Mouse (Mus musculus) thymus, adult 2 months (tissue): ENCODE results near the gene Adi1. TPM values are rescaled to one million over a fixed set of nuclear protein-coding genes. Genes with fewer than 3 reads are reported as not detected.

Experiments used
- DNase-seq: peaks from one replicate; pipeline ENCODE4 v3.0.0; 2021
- H3K27ac ChIP-seq: fragments of 200-500 bp; 2 replicates; pipeline ENCODE4 v1.5.1; 2012; ENCODE audit warnings: low read length, control low read depth; ENCODE audit not compliant: control insufficient read depth, insufficient read depth
- H3K27me3 ChIP-seq: fragments of 200-500 bp; 2 replicates; pipeline ENCODE4 v1.6.1; 2012; ENCODE audit warnings: mild to moderate bottlenecking, low read length, moderate library complexity, mixed read lengths; ENCODE audit not compliant: control insufficient read depth, insufficient read depth
- H3K36me3 ChIP-seq: fragments of 200-500 bp; 2 replicates; pipeline ENCODE4 v1.6.1; 2012; ENCODE audit warnings: mild to moderate bottlenecking, low read length, moderate library complexity; ENCODE audit not compliant: control insufficient read depth, insufficient read depth
- H3K4me1 ChIP-seq: fragments of 200-500 bp; replicated peaks from 2 replicates; pipeline ENCODE4 v1.6.1; 2012; ENCODE audit warnings: low read length; ENCODE audit not compliant: control insufficient read depth, insufficient read depth
- H3K4me3 ChIP-seq: fragments of 200-500 bp; 2 replicates; pipeline ENCODE4 v1.5.1; 2012; ENCODE audit warnings: mild to moderate bottlenecking, low read length, control low read depth, moderate library complexity; ENCODE audit not compliant: control insufficient read depth, insufficient read depth
- CTCF ChIP-seq: fragments of 200-500 bp; IDR thresholded peaks from 2 replicates; pipeline ENCODE4 v1.5.1; 2012; ENCODE audit warnings: mild to moderate bottlenecking, control low read depth, low read length, moderate library complexity, borderline replicate concordance; ENCODE audit not compliant: control insufficient read depth, poor library complexity, insufficient read depth; ENCODE audit errors: extremely low read depth
- POLR2A ChIP-seq: fragments of 200-500 bp; IDR thresholded peaks from 2 replicates; pipeline ENCODE4 v1.6.1; 2012; ENCODE audit warnings: mild to moderate bottlenecking, low read length, control low read depth, moderate library complexity; ENCODE audit not compliant: control insufficient read depth, poor library complexity, insufficient read depth; ENCODE audit errors: extremely low read depth
- WGBS: fragments of 180-500 bp; shearing (Covaris S2); methylation state at CpG from one replicate; pipeline ENCODE4 v1.1.7; 2018; 5-methylcytosine and 5-hydroxymethylcytosine counted together
- polyA plus RNA-seq: library from polyadenylated mRNA; depleted of rRNA; stranded (reverse); fragments of >200 nt; gene quantifications from 2 replicates; pipeline ENCODE4 v1.2.3, GENCODE M21; 2012

The Adi1 gene
- polyA plus RNA-seq, 1 experiment, result 15.8 TPM

GRCm38 (mm10) chr12:28693738-28694137, 18.7 kb downstream of the Adi1 start:
- H3K27ac ChIP-seq, result no peak overlapping the region
- no peaks in the 10 kb centered on the region for H3K27me3 ChIP-seq
- H3K36me3 ChIP-seq, result peaks cover 24% of the 10 kb centered on the region
- WGBS, result 90% methylated on average over 3 of the region's 3 CpGs
- H3K4me3 ChIP-seq, result no peak overlapping the region
- no peak for DNase-seq
- TF ChIP-seq CTCF (no peak), POLR2A (no peak)
- no peaks in the 10 kb centered on the region for H3K4me1 ChIP-seq

DNA sequence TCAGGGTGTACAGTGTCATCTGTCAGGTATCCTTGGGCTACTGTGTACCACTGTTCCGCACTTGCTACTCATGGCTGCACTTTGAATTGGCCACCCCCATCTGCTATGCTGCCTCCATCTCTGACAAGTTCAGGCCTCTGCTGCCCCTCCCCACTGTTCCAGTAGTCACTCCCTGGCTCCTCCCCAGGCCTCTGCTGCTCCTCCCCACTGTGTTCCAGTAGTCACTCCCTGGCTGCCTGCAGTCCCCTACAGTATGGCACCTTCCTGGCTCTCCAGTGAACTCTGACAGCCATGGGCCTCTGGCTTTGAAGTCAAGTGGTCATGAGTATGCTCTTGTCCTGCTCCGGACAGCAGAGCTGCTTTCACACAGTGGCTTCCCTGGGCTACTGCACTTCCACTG, 19.2 kb downstream of the Adi1 start:
- H3K4me3 ChIP-seq, result no peak overlapping the region
- WGBS, result 93% methylated on average over 2 of the region's 2 CpGs
- no peak overlapping the region for H3K27ac ChIP-seq
- no peaks in the 10 kb centered on the region for H3K4me1 ChIP-seq
- no peaks in the 10 kb centered on the region for H3K27me3 ChIP-seq
- TF ChIP-seq POLR2A, result no peak
- TF ChIP-seq CTCF, result no peak
- peaks cover 21% of the 10 kb centered on the region for H3K36me3 ChIP-seq
- DNase-seq, result no peak

- 97% methylated on average over 7 of the region's 7 CpGs for WGBS
- Histone ChIP-seq H3K4me3 (no peak overlapping the region), H3K36me3 (peaks cover 16% of the 10 kb centered on the region), H3K4me1 (no peaks in the 10 kb centered on the region), H3K27ac (no peak overlapping the region), H3K27me3 (no peaks in the 10 kb centered on the region)
- TF ChIP-seq CTCF, result no peak
- no peak for TF ChIP-seq POLR2A
- no peak for DNase-seq
Measured at GRCm38 (mm10) chr12:28694776-28695175, 19.7 kb downstream of the Adi1 start.

DNA sequence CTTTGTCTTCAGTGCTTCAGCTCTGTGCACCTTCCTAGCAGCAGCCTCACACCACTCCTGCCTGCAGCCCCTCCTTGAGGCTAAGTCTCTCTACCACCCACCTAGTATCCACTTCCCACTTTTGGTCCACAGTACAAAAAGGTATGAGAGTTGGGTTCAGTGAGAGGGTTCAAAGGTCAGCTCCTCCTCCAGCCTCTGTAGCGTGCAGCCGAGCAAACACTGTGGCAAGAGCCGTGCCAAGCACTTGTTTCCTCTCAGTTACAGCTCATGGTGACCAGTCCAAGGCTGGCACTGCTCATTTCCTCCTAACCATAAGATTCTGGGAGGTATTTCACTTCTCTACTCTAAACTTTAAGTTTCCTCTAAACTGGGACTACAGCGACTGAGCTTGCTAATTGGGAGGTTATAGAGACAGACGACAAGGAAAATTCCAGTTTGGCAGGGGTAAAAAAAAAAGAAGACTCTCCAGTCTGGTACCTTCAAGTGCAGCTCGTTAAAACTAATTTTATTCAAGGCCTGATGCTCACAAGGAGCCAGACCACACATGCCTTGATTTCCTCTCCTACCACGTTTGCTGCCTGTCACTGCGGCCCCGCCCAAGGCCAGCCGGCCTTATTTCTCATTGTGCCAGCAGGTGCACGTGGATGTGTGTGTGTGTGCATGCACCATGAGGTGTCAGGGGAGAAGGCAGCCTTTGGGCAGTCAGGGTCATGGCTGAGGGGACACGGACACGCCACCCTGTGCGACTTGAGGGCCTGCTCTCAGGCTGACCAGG, 23.0 kb downstream of the Adi1 start:
- DNase-seq, result no peak
- no peaks in the 10 kb centered on the region for H3K36me3 ChIP-seq
- H3K4me1 ChIP-seq, result no peaks in the 10 kb centered on the region
- WGBS, result 94% methylated on average over 14 of the region's 14 CpGs
- TF ChIP-seq POLR2A (no peak), CTCF (no peak)
- no peak overlapping the region for H3K27ac ChIP-seq
- H3K4me3 ChIP-seq, result no peak overlapping the region
- H3K27me3 ChIP-seq, result no peaks in the 10 kb centered on the region

GRCm38 (mm10) chr12:28699086-28699485, 24.1 kb downstream of the Adi1 start:
- Histone ChIP-seq H3K4me3 (no peak overlapping the region), H3K27me3 (no peaks in the 10 kb centered on the region), H3K27ac (no peak overlapping the region), H3K4me1 (no peaks in the 10 kb centered on the region), H3K36me3 (no peaks in the 10 kb centered on the region)
- no peak for TF ChIP-seq POLR2A
- TF ChIP-seq CTCF, result no peak
- no peak for DNase-seq
- 91% methylated on average over 5 of the region's 5 CpGs for WGBS

- Histone ChIP-seq H3K4me1 (no peaks in the 10 kb centered on the region), H3K27me3 (no peaks in the 10 kb centered on the region), H3K36me3 (no peaks in the 10 kb centered on the region), H3K27ac (no peak overlapping the region), H3K4me3 (no peak overlapping the region)
- TF ChIP-seq POLR2A (no peak), CTCF (no peak)
- peak; percentile 62 for DNase-seq
- WGBS, result 39% methylated on average over 6 of the region's 6 CpGs
Measured at GRCm38 (mm10) chr12:28699656-28700055, 24.6 kb downstream of the Adi1 start.
